Mouse (Mus musculus): Measurements from ENCODE around the gene Ube2cbp. TPM values are rescaled to one million over a fixed set of nuclear protein-coding genes. Genes with fewer than 3 reads are reported as not detected.

Ube2cbp gene
- polyA plus RNA-seq, 1 experiment = 7.7 TPM

DNA sequence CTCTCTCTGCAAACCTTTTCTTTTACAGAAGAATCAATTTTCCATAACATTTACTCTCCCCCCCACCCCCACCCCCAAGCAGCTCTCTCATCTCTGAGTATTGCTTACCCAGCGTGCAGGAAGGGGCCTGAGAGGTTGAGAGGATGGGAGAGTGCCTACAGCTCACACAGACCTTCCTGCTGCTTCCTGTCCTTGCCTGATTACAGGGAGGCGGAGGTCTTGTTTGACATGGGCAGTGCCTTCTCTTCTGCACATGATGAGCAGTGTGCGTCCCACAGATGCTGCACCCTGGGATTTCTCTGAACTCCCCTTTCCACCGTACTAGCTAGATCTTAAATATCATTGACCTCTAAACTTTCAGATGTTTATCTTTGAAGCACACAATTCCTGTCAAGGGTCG, 182.2 kb downstream of the Ube2cbp start:
- H3K36me3 ChIP-seq (ENCODE audit: control insufficient read depth, insufficient read depth) = no peaks in the 10 kb centered on the region
- no peak overlapping the region for H3ac ChIP-seq (ENCODE audit: control insufficient read depth, insufficient read length, low read depth)
- H3K4me3 ChIP-seq (ENCODE audit: insufficient read depth, poor library complexity, severe bottlenecking) = no peak overlapping the region
- TF ChIP-seq MAX (IDR thresholded peaks at IDR 0.05) = no peak
- no peak for TF ChIP-seq CEBPB (IDR thresholded peaks at IDR 0.05; ENCODE audit: low read depth)
- no peak for TF ChIP-seq USF1 (IDR thresholded peaks at IDR 0.05; ENCODE audit: low read depth)
- no peak for TF ChIP-seq FOSL1 (IDR thresholded peaks at IDR 0.05; ENCODE audit: insufficient read depth, low read length, poor library complexity, severe bottlenecking)
- TF ChIP-seq CTCF (IDR thresholded peaks at IDR 0.05; ENCODE audit: control insufficient read depth, insufficient read depth, insufficient read length) = no peak
- TF ChIP-seq MYOG (IDR thresholded peaks at IDR 0.05; ENCODE audit: control insufficient read depth, extremely low read depth, insufficient read length) = no peak
- TF ChIP-seq MYOD1 (IDR thresholded peaks at IDR 0.05; ENCODE audit: control insufficient read depth, insufficient read length, low read depth) = no peak
- no peaks in the 10 kb centered on the region for H3K27me3 ChIP-seq (ENCODE audit: control insufficient read depth, insufficient read depth, insufficient read length)
- no peaks in the 10 kb centered on the region for H3K79me2 ChIP-seq (ENCODE audit: control insufficient read depth, insufficient read depth)
- no peaks in the 10 kb centered on the region for H3K79me3 ChIP-seq (ENCODE audit: low read depth)

DNA sequence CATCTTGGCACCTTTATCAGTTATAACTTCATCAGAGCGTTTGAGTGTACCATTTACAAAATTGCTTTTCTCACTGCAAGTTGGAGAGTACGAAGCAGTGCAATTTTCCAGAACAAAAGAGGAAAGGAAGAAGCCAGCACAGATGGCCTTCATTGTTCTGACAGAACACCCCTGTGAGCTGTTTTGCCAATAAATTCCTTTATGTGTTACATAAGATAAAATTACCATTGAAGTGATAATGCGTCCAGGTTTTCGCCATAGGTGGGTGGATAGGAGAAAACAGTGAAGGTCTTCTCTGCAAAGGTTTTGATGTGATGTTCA, 183.6 kb downstream of the Ube2cbp start:
- no peaks in the 10 kb centered on the region for H3K79me2 ChIP-seq (ENCODE audit: control insufficient read depth, insufficient read depth)
- no peak for TF ChIP-seq CEBPB (IDR thresholded peaks at IDR 0.05; ENCODE audit: low read depth)

DNA sequence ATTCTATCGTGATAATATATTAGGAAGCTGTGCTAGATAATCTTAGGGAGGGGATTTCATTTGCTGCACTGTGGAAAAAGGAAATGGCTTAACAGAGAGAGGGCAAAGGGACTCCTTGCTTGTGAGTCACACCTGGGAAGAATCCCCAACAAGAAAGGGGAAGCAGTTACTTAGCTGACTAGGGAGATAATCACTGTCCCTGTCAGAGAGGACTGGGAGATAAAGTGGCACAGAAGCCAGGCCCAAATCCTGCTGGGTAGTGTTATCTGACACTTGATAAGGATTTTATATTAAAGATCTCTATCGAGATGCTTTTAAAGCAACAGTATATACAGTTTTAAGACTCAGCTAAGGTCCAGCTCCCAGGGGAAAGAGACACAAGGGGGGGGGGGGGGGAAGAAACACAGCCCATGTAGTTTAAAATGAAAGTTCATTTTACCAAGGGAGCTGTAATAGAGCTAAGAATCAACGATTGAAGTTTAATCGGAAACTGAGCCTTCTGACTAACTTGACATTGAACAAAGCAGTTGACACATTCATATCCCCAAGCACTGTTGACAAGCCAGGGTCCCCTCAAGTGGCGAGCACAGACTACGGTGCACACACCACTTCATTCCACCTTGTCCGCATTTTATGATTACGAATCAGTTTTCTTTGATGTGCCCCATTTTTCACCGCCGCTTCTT, 184.1 kb downstream of the Ube2cbp start:
- Histone ChIP-seq H3ac (ENCODE audit: control insufficient read depth, insufficient read length, low read depth) (no peak overlapping the region), H3K27me3 (ENCODE audit: control insufficient read depth, insufficient read depth, insufficient read length) (no peaks in the 10 kb centered on the region), H3K4me3 (ENCODE audit: insufficient read depth, poor library complexity, severe bottlenecking) (no peak overlapping the region), H3K79me3 (ENCODE audit: low read depth) (no peaks in the 10 kb centered on the region), H3K79me2 (ENCODE audit: control insufficient read depth, insufficient read depth) (no peaks in the 10 kb centered on the region), H3K36me3 (ENCODE audit: control insufficient read depth, insufficient read depth) (no peaks in the 10 kb centered on the region)
- TF ChIP-seq USF1 (IDR thresholded peaks at IDR 0.05; ENCODE audit: low read depth) = no peak
- no peak for TF ChIP-seq FOSL1 (IDR thresholded peaks at IDR 0.05; ENCODE audit: insufficient read depth, low read length, poor library complexity, severe bottlenecking)
- TF ChIP-seq MYOD1 (IDR thresholded peaks at IDR 0.05; ENCODE audit: control insufficient read depth, insufficient read length, low read depth) = no peak
- no peak for TF ChIP-seq MAX (IDR thresholded peaks at IDR 0.05)
- no peak for TF ChIP-seq MYOG (IDR thresholded peaks at IDR 0.05; ENCODE audit: control insufficient read depth, extremely low read depth, insufficient read length)
- TF ChIP-seq CTCF (IDR thresholded peaks at IDR 0.05; ENCODE audit: control insufficient read depth, insufficient read depth, insufficient read length) = no peak
- no peak for TF ChIP-seq CEBPB (IDR thresholded peaks at IDR 0.05; ENCODE audit: low read depth)

More for the DNA sequence above, 183.6 kb downstream of the Ube2cbp start:
- H3K27me3 ChIP-seq (ENCODE audit: control insufficient read depth, insufficient read depth, insufficient read length) = no peaks in the 10 kb centered on the region
- H3K36me3 ChIP-seq (ENCODE audit: control insufficient read depth, insufficient read depth) = no peaks in the 10 kb centered on the region
- no peak overlapping the region for H3K4me3 ChIP-seq (ENCODE audit: insufficient read depth, poor library complexity, severe bottlenecking)
- no peaks in the 10 kb centered on the region for H3K79me3 ChIP-seq (ENCODE audit: low read depth)
- H3ac ChIP-seq (ENCODE audit: control insufficient read depth, insufficient read length, low read depth) = no peak overlapping the region

DNA sequence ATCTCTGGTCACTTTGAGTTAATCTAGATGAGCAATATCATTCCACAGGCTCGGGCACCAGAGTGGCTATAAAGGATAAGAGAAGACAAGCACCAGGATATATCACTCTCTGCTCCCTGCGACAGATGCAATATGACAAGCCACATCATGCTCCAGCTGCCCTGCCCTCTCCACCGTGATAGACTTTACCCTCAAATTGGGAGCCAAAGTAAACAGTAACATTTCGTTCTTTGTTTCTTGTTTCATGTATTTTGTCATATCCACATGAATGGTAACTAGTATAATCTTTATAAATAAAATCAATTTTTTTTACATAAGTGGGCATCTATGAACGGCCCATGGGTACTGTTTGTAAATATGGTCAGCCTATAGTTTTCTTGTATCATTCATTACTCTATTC, 195.2 kb downstream of the Ube2cbp start:
- no peak for TF ChIP-seq MYOG (IDR thresholded peaks at IDR 0.05; ENCODE audit: control insufficient read depth, extremely low read depth, insufficient read length)
- no peak for TF ChIP-seq FOSL1 (IDR thresholded peaks at IDR 0.05; ENCODE audit: insufficient read depth, low read length, poor library complexity, severe bottlenecking)
- TF ChIP-seq CTCF (IDR thresholded peaks at IDR 0.05; ENCODE audit: control insufficient read depth, insufficient read depth, insufficient read length) = no peak
- TF ChIP-seq MAX (IDR thresholded peaks at IDR 0.05) = no peak
- TF ChIP-seq USF1 (IDR thresholded peaks at IDR 0.05; ENCODE audit: low read depth) = no peak
- TF ChIP-seq MYOD1 (IDR thresholded peaks at IDR 0.05; ENCODE audit: control insufficient read depth, insufficient read length, low read depth) = no peak
- TF ChIP-seq CEBPB (IDR thresholded peaks at IDR 0.05; ENCODE audit: low read depth) = no peak

DNA sequence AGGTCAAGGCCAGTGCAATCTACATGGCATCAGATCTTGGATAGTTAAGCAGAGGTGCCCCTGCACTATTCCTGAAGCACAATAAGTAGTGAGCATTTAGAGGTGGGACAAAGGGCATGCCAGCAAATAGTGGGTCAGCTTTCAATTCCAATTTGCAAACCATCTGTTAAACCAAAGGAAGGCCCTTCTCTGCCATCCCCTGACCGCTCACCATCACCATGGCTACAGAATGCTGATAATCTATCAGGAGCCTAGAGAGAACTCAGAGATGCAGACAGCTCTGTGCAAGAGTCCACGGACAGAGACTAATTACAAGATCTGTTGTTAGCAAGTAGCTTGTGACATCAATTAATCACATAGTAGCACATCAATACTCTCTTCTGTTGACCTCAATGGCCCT, 198.1 kb downstream of the Ube2cbp start:
- H3K79me2 ChIP-seq (ENCODE audit: control insufficient read depth, insufficient read depth) = no peaks in the 10 kb centered on the region
- H3K36me3 ChIP-seq (ENCODE audit: control insufficient read depth, insufficient read depth) = no peaks in the 10 kb centered on the region
- H3K27me3 ChIP-seq (ENCODE audit: control insufficient read depth, insufficient read depth, insufficient read length) = no peaks in the 10 kb centered on the region
- no peak for TF ChIP-seq MAX (IDR thresholded peaks at IDR 0.05)
- no peak for TF ChIP-seq USF1 (IDR thresholded peaks at IDR 0.05; ENCODE audit: low read depth)
- TF ChIP-seq MYOG (IDR thresholded peaks at IDR 0.05; ENCODE audit: control insufficient read depth, extremely low read depth, insufficient read length) = no peak
- no peak for TF ChIP-seq MYOD1 (IDR thresholded peaks at IDR 0.05; ENCODE audit: control insufficient read depth, insufficient read length, low read depth)
- TF ChIP-seq CTCF (IDR thresholded peaks at IDR 0.05; ENCODE audit: control insufficient read depth, insufficient read depth, insufficient read length) = no peak
- TF ChIP-seq FOSL1 (IDR thresholded peaks at IDR 0.05; ENCODE audit: insufficient read depth, low read length, poor library complexity, severe bottlenecking) = no peak
- TF ChIP-seq CEBPB (IDR thresholded peaks at IDR 0.05; ENCODE audit: low read depth) = no peak
- H3ac ChIP-seq (ENCODE audit: control insufficient read depth, insufficient read length, low read depth) = no peak overlapping the region
- H3K79me3 ChIP-seq (ENCODE audit: low read depth) = no peaks in the 10 kb centered on the region
- H3K4me3 ChIP-seq (ENCODE audit: insufficient read depth, poor library complexity, severe bottlenecking) = no peak overlapping the region

More for the DNA sequence above, 195.2 kb downstream of the Ube2cbp start:
- Histone ChIP-seq H3K36me3 (ENCODE audit: control insufficient read depth, insufficient read depth) (no peaks in the 10 kb centered on the region), H3K4me3 (ENCODE audit: insufficient read depth, poor library complexity, severe bottlenecking) (no peak overlapping the region), H3K79me3 (ENCODE audit: low read depth) (no peaks in the 10 kb centered on the region), H3ac (ENCODE audit: control insufficient read depth, insufficient read length, low read depth) (no peak overlapping the region), H3K79me2 (ENCODE audit: control insufficient read depth, insufficient read depth) (no peaks in the 10 kb centered on the region), H3K27me3 (ENCODE audit: control insufficient read depth, insufficient read depth, insufficient read length) (no peaks in the 10 kb centered on the region)

Other genes starting within 250 kb of the Ube2cbp start
- gene Dop1a, start 2.2 kb upstream of the Ube2cbp start, polyA plus RNA-seq (2012; fragmentation: generic; extraction: Trizol) = 3.0 TPM
- 8.9 TPM for gene Pgm3, start 106.9 kb upstream of the Ube2cbp start, polyA plus RNA-seq (2012; fragmentation: generic; extraction: Trizol)
- 0.80 TPM for gene Rwdd2a, start 107.0 kb upstream of the Ube2cbp start, polyA plus RNA-seq (2012; fragmentation: generic; extraction: Trizol)
- 50.1 TPM for gene Me1, start 231.0 kb upstream of the Ube2cbp start, polyA plus RNA-seq (2012; fragmentation: generic; extraction: Trizol)